Mouse (Mus musculus) hindbrain, embryonic 14.5 days (tissue): ENCODE results near the gene Cdkal1. TPM values are rescaled to one million over a fixed set of nuclear protein-coding genes. Genes with fewer than 3 reads are reported as not detected.

Experiments
- ATAC-seq: fragments of 200-750 bp; cut with Nextera tagmentation; 2 replicates; pipeline ENCODE4 v1.8.0; 2017; ENCODE audit warnings: moderate number of reproducible peaks, mild to moderate bottlenecking, moderate TSS enrichment, moderate library complexity; ENCODE audit not compliant: low FRiP score
- DNase-seq: peaks from one replicate; pipeline ENCODE4 v3.0.0-alpha.2; 2015; ENCODE audit warnings: low spot score
- H3K27ac ChIP-seq: fragments of 300-500 bp; sonication (generic); 2 replicates; pipeline ENCODE4 v1.5.1; 2014; ENCODE audit warnings: mild to moderate bottlenecking, moderate library complexity
- H3K27me3 ChIP-seq: fragments of 300-500 bp; sonication (generic); 2 replicates; pipeline ENCODE4 v1.6.1; 2014; ENCODE audit warnings: mild to moderate bottlenecking, low read length, mixed read lengths; ENCODE audit not compliant: control insufficient read depth, insufficient read depth
- H3K36me3 ChIP-seq: fragments of 300-500 bp; sonication (generic); replicated peaks from 2 replicates; pipeline ENCODE4 v1.6.1; 2014; ENCODE audit not compliant: control insufficient read depth, insufficient read depth
- H3K4me1 ChIP-seq: fragments of 300-500 bp; sonication (generic); replicated peaks from 2 replicates; pipeline ENCODE4 v1.6.1; 2014; ENCODE audit warnings: antibody characterized with exemption, low read length, mixed read lengths; ENCODE audit not compliant: control insufficient read depth, insufficient read depth
- H3K4me2 ChIP-seq: fragments of 300-500 bp; sonication (generic); replicated peaks from 2 replicates; pipeline ENCODE4 v1.6.1; 2014; ENCODE audit warnings: mild to moderate bottlenecking, moderate library complexity
- H3K4me3 ChIP-seq: fragments of 300-500 bp; sonication (generic); replicated peaks from 2 replicates; pipeline ENCODE4 v1.5.1; 2014; ENCODE audit warnings: mild to moderate bottlenecking, low read length
- H3K9ac ChIP-seq: fragments of 300-500 bp; sonication (generic); 2 replicates; pipeline ENCODE4 v1.6.1; 2014
- H3K9me3 ChIP-seq: fragments of 300-500 bp; sonication (generic); 2 replicates; pipeline ENCODE4 v1.6.1; 2016; ENCODE audit warnings: low read length; ENCODE audit not compliant: control insufficient read depth
- WGBS: fragments of 180-500 bp; shearing (Covaris S2); extraction: QIAGEN DNeasy Blood & Tissue Kit; methylation state at CpG from one replicate; pipeline ENCODE4 v1.1.7; 2014; 5-methylcytosine and 5-hydroxymethylcytosine counted together
- polyA plus RNA-seq: library from polyadenylated mRNA; unstranded; fragments of >200 nt; fragmentation: Nextera tagmentation; extraction: Ambion mirVana; gene quantifications from 2 replicates; pipeline ENCODE4 v1.2.1, GENCODE M21; 2014

Cdkal1 gene
- 19.4 and 22.9 TPM in 2 replicates for polyA plus RNA-seq

DNA sequence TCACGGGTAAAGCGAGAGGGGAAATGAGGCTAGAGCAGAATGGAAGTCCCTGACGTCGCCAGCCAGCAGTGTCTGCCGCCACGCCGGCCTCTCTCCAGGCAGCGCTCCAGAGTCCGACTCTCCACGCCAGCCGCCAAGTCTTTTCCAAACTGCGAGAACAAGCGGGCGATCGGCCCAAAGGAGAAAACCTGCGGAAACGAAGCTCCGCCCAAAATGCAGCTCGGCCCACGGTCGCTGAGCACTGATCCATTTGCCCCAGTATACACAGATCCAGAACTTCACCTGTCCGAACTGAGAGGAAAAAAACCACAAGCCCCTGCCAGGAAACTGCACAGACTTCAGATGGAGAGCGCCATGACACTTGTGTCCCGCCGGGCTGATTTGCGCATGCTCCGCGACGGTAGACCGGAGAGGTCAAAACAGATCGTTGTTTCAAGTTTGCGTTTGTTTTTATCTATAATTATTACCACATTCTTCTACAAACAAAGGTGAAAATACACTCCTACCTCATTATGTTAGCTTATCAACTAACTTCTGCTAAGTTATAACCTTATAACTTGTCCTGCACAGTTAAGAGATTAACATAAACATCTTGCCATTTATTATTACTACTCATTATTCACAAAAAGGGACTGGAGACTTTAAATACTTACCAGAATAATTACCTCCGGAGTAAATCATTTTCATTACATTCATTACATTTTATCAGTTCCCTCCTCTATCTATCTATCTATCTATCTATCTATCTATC is at the start of gene Cdkal1:
Gene Cdkal1 (minus strand): TSS at position 394 of the 751 bp plus-strand sequence.
- DNase-seq (peak; percentile 88), ATAC-seq (peak; percentile 91)
- Histone ChIP-seq H3K9ac (peak within 1 kb of the TSS; percentile 73), H3K36me3 (no peaks in the 10 kb centered on the region), H3K27me3 (no peaks in the 10 kb centered on the region), H3K4me3 (peak within 1 kb of the TSS; percentile 83), H3K27ac (peak within 1 kb of the TSS; percentile 79), H3K9me3 (no peaks in the 10 kb centered on the region), H3K4me2 (peak within 1 kb of the TSS; percentile 85), H3K4me1 (peaks cover 13% of the 10 kb centered on the region; the same call in 1 of the 2 replicates)
- under 1% methylated on average over 33 of the region's 33 CpGs for WGBS

DNA sequence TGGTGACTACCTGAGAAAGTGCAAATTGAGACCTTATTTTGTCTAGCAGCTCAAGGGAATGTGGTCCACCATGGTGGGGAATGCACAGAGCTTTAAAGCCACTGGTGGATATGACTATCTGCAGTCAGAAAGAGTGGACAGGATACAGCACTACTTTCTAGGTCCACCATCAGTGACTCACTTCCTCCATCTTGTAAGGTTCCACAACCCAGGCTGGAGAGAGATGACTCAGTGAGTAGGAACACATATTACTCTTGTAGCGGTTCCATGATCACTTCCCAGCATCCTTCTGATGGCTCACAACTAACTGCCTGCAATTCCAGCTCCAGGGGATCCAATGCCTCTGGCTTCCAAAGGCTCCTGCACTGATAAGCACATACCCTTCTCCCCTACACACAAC is 47.9 kb upstream of the Cdkal1 start:
- Histone ChIP-seq H3K9ac (no peak overlapping the region), H3K9me3 (peaks cover 26% of the 10 kb centered on the region), H3K4me1 (no peaks in the 10 kb centered on the region), H3K4me3 (no peak overlapping the region), H3K4me2 (no peak overlapping the region), H3K27ac (no peak overlapping the region), H3K27me3 (no peaks in the 10 kb centered on the region), H3K36me3 (peaks cover 10% of the 10 kb centered on the region)
- WGBS = 96% methylated on average over 1 of the region's 1 CpGs
- no peak for DNase-seq
- ATAC-seq = no peak

DNA sequence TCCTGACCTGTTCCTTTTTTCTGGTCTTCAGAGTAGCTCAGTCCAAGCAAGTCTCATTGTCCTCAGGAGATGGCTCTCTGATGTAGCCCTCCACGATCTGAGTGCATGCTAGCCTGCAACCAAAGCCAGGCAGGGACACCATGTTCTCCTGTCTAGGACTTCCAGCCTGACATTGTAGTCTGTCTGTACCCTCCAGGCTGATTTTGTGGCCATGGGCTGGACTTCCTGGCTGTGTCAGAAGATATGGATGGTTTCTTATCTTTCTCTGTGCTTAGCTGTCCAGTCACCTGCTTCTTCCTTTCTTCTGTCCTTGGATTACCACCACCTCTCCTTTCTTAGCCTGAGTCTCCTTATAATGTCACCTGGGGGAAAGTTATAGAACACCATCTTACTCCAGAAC is 47.2 kb upstream of the Cdkal1 start:
- no peaks in the 10 kb centered on the region for H3K4me1 ChIP-seq
- H3K27me3 ChIP-seq = no peaks in the 10 kb centered on the region
- WGBS = 96% methylated on average over 1 of the region's 1 CpGs
- no peak overlapping the region for H3K4me2 ChIP-seq
- no peak for ATAC-seq
- peaks cover 27% of the 10 kb centered on the region for H3K9me3 ChIP-seq
- H3K4me3 ChIP-seq = no peak overlapping the region
- H3K36me3 ChIP-seq = 0 out of 2 replicates have a peak, but pooled peaks cover 6% of the 10 kb centered on the region
- DNase-seq = no peak
- H3K27ac ChIP-seq = no peak overlapping the region
- H3K9ac ChIP-seq = no peak overlapping the region

DNA sequence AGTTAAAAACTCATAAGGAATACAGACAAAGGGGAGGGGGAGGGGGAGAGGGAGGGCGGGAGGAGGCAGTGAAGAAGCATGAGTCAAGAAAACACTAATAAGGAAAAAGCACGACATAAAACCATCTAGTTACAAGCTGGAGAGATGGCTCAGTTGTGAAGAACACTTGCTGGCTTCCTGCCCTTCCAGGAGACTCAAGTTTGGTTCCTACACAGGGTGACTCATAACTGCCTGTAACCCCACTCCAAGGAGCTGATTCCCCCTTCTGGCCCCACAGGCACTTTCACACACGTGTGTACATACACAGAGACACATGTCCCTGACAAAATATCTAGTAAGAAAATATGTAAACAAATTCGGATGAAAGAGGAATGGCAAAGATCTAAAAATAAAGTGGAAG is 46.2 kb upstream of the Cdkal1 start:
- H3K36me3 ChIP-seq = 0 out of 2 replicates have a peak, but pooled peaks cover 6% of the 10 kb centered on the region
- H3K4me2 ChIP-seq = no peak overlapping the region
- 84% methylated on average over 4 of the region's 4 CpGs for WGBS
- H3K4me1 ChIP-seq = no peaks in the 10 kb centered on the region
- no peak overlapping the region for H3K9ac ChIP-seq
- no peak for ATAC-seq
- peaks cover 27% of the 10 kb centered on the region for H3K9me3 ChIP-seq
- H3K27ac ChIP-seq = no peak overlapping the region
- DNase-seq = no peak
- H3K27me3 ChIP-seq = no peaks in the 10 kb centered on the region
- no peak overlapping the region for H3K4me3 ChIP-seq

DNA sequence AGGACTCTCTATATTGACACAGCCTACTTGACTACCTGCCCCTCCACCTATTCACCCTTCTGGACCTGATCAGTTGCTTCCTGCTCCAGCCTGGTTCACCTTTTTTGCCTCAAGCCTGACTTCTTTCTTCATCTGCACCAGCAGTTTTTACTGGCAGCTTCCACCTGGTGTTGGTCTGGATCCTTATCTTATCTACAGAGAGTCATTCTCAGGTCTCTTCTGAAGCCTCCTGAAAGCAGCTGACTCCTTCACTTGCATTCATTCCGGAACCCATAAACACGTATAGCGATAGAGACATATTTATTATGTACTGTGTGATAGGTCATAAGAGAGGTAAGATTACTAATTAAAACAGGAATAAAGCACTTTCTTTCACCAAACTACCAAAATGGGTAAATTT is 11.3 kb upstream of the Cdkal1 start:
- Histone ChIP-seq H3K27ac (no peak overlapping the region), H3K9me3 (no peaks in the 10 kb centered on the region), H3K4me3 (no peak overlapping the region), H3K4me2 (no peak overlapping the region), H3K9ac (no peak overlapping the region), H3K4me1 (no peaks in the 10 kb centered on the region), H3K27me3 (no peaks in the 10 kb centered on the region), H3K36me3 (no peaks in the 10 kb centered on the region)
- no peak for DNase-seq
- no peak for ATAC-seq
- 98% methylated on average over 3 of the region's 3 CpGs for WGBS

DNA sequence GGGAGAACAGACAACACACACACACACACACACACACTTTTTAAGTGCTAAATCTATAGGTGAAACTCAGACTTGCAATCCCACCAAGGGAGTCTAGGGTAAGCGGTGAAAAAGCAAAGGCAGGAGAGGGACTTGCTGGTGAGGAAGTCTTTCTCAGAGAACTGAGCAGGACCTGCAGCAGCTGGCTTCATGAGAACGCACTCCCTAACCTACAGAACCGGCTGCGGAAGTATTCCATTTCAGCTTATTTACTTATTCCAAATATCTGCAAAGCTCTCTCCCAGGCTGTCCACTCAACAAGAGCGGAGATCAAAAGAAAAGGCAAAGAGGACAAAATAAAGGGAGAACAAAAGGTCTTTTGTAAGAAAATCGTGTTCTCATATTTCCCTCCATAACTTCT is 8.9 kb upstream of the Cdkal1 start:
- no peak for ATAC-seq

DNA sequence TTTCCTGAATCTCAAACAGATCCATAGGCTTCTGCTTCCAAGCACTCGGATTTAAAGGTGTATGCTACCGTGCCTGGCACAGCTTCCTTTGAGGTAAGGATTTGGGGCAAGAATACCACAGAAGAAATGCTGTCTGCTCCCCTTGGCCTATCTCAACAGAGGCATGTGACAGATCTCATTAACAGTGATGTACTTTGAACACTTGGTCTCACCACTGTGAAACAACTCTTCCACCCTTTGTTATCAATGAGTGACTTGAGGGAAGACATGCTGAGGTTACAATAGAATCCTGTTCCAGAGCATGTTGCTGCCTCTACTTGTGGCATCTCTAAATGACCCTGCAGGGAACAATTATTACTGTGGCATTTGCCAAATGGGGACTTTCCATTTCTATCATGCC is 4.6 kb upstream of the Cdkal1 start:
- H3K36me3 ChIP-seq = no peaks in the 10 kb centered on the region
- DNase-seq = no peak
- H3K9ac ChIP-seq = no peak overlapping the region
- H3K4me1 ChIP-seq = no peaks in the 10 kb centered on the region
- H3K4me3 ChIP-seq = no peak overlapping the region
- WGBS = 77% methylated on average over 2 of the region's 2 CpGs
- H3K4me2 ChIP-seq = no peak overlapping the region
- no peak overlapping the region for H3K27ac ChIP-seq
- no peaks in the 10 kb centered on the region for H3K27me3 ChIP-seq
- no peak for ATAC-seq
- H3K9me3 ChIP-seq = no peaks in the 10 kb centered on the region

More for the DNA sequence above, 8.9 kb upstream of the Cdkal1 start:
- no peak overlapping the region for H3K4me3 ChIP-seq
- H3K9me3 ChIP-seq = no peaks in the 10 kb centered on the region
- no peak overlapping the region for H3K27ac ChIP-seq
- H3K27me3 ChIP-seq = no peaks in the 10 kb centered on the region
- H3K36me3 ChIP-seq = no peaks in the 10 kb centered on the region
- DNase-seq = no peak
- H3K9ac ChIP-seq = no peak overlapping the region
- H3K4me2 ChIP-seq = no peak overlapping the region
- 65% methylated on average over 6 of the region's 6 CpGs for WGBS
- no peaks in the 10 kb centered on the region for H3K4me1 ChIP-seq

DNA sequence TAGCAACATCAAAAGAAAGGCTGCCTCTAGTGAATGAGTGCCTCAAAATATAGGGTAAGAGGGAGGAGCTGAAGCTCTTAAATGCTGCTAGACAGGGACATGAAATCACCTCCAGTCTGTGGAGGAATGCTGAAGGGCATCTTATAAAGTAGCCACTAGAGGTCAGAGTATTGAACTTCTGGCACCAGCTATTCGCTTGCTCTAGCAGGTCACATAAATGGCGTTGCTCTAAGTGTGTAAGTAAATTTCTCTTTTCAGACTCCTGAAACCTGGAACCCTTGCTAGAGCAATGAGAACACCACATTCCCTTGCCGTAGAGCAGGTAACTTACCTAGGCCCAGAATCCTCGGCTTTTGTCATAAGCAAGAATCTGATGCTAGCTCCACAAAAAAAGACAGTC is 2.0 kb upstream of the Cdkal1 start:
- no peaks in the 10 kb centered on the region for H3K27me3 ChIP-seq
- H3K4me3 ChIP-seq = no peak overlapping the region
- WGBS = 22% methylated on average over 4 of the region's 4 CpGs
- H3K9me3 ChIP-seq = no peaks in the 10 kb centered on the region
- no peaks in the 10 kb centered on the region for H3K36me3 ChIP-seq
- peaks cover 13% of the 10 kb centered on the region; the same call in 1 of the 2 replicates for H3K4me1 ChIP-seq
- H3K9ac ChIP-seq = no peak overlapping the region
- no peak overlapping the region for H3K27ac ChIP-seq
- peak; percentile 69 for DNase-seq
- H3K4me2 ChIP-seq = no peak overlapping the region
- ATAC-seq = 0 out of 2 replicates have a peak, but pooled peaks have one; percentile 46

DNA sequence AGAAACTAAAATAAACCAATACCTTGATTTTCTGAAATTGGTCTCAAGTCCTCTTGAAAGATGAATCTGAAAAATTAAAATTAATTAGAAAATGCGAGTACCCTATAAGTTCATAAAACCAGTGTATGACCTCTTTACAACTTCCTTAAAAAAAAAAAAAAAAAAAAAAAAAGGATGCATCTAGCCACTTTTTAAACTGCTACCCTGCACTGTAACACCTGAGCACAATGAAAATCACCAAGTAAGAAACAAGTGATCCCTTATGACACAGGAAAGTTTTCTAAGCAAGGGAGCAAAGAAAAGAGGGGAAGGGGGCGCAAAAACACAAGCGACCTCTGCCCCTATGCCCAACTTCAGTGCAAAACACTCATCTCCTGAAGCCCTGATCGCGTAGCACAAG is 598 bp downstream of the Cdkal1 start:
- ATAC-seq = no peak
- DNase-seq = no peak

More for the DNA sequence above, 598 bp downstream of the Cdkal1 start:
- Histone ChIP-seq H3K4me3 (peak overlapping the region; percentile 83), H3K4me1 (peaks cover 13% of the 10 kb centered on the region; the same call in 1 of the 2 replicates), H3K27ac (peak overlapping the region; percentile 79), H3K27me3 (no peaks in the 10 kb centered on the region), H3K4me2 (peak overlapping the region; percentile 85), H3K9me3 (no peaks in the 10 kb centered on the region), H3K36me3 (no peaks in the 10 kb centered on the region; the same call in 1 of the 2 replicates), H3K9ac (peak overlapping the region; percentile 73)
- WGBS = 2% methylated on average over 5 of the region's 5 CpGs
